8 mouse cellular contexts compared by ENCODE assay signal in the genomic region with DNA sequence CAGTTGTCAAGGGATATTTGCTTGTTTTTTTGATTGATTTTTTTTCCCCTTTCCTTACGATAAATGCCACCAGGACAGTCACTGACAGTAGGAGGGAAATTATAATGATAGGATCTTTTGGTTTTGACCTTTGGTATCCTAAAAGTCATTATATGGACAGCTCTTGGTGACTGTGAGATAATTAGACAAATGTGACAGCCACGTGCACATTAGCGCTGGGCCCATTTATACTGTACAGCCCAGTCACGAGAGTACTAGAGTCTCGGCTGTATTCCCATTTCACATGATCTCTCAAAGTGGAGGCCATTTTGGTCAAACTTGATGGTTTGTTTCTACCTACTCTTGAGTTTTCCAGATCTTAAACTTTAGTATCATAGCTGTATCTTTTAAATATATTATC. TPM values are rescaled to one million over a fixed set of nuclear protein-coding genes. Genes with fewer than 3 reads are reported as not detected.
DNase-seq lines count a peak whose midpoint lies in the region; ATAC-seq and TF ChIP-seq lines count a peak whose summit lies in the region.

No protein-coding gene starts in this region.

- peak overlapping the region; percentile 95 for H3K27ac ChIP-seq in gastrocnemius, adult 2 months
- no peak overlapping the region for H3K27ac ChIP-seq in spleen, adult 2 months (ENCODE audit: insufficient read depth, low read length)
- peak overlapping the region; percentile 86 for H3K27ac ChIP-seq in liver, embryonic 12.5 days
- H3K27ac ChIP-seq in stomach, postnatal 0 days (replicated peaks) = no peak overlapping the region
- H3K27ac ChIP-seq in thymus, adult 2 months (ENCODE audit: control insufficient read depth, insufficient read depth, low read length) = no peak overlapping the region

- DNase-seq in gastrocnemius, adult 2 months = no peak
- DNase-seq in gastrocnemius, postnatal 25 days = no peak
- no peak for DNase-seq in spleen, adult 2 months (ENCODE audit: low read depth in 1 of 2, low spot score in 2 of 2)
- DNase-seq in spleen, adult 12 weeks (ENCODE audit: low spot score) = no peak
- DNase-seq in stomach, postnatal 0 days (ENCODE audit: low spot score) = no peak
- DNase-seq in MN1 (ENCODE audit: low spot score) = no peak
- no peak for DNase-seq in thymus, adult 2 months

- H3K27me3 ChIP-seq in spleen, adult 2 months (ENCODE audit: control insufficient read depth, insufficient read depth, low read length) = no peaks in the 10 kb centered on the region
- no peaks in the 10 kb centered on the region for H3K27me3 ChIP-seq in liver, embryonic 12.5 days (replicated peaks)
- H3K27me3 ChIP-seq in stomach, postnatal 0 days (ENCODE audit: control insufficient read depth, insufficient read depth, low read length) = no peaks in the 10 kb centered on the region
- H3K27me3 ChIP-seq in thymus, adult 2 months (ENCODE audit: control insufficient read depth, insufficient read depth, low read length) = no peaks in the 10 kb centered on the region

- H3K36me3 ChIP-seq in spleen, adult 2 months (ENCODE audit: control insufficient read depth, insufficient read depth, low read length) = no peaks in the 10 kb centered on the region
- H3K36me3 ChIP-seq in liver, embryonic 12.5 days = no peaks in the 10 kb centered on the region
- no peaks in the 10 kb centered on the region for H3K36me3 ChIP-seq in stomach, postnatal 0 days (ENCODE audit: control insufficient read depth, insufficient read depth, low read length)
- no peaks in the 10 kb centered on the region for H3K36me3 ChIP-seq in thymus, adult 2 months (ENCODE audit: control insufficient read depth, insufficient read depth, low read length)

- no peaks in the 10 kb centered on the region for H3K9me3 ChIP-seq in liver, embryonic 12.5 days (replicated peaks)
- H3K9me3 ChIP-seq in stomach, postnatal 0 days (ENCODE audit: control insufficient read depth, low read length) = no peaks in the 10 kb centered on the region

- peaks cover 4% of the 10 kb centered on the region for H3K4me1 ChIP-seq in spleen, adult 2 months (ENCODE audit: control insufficient read depth, insufficient read depth, insufficient read length)
- H3K4me1 ChIP-seq in liver, embryonic 12.5 days = peaks cover 27% of the 10 kb centered on the region
- H3K4me1 ChIP-seq in stomach, postnatal 0 days (replicated peaks; ENCODE audit: control insufficient read depth, insufficient read depth) = peaks cover 3% of the 10 kb centered on the region; the same call in 1 of the 2 replicates
- H3K4me1 ChIP-seq in thymus, adult 2 months (replicated peaks; ENCODE audit: control insufficient read depth, insufficient read depth, low read length) = peaks cover 7% of the 10 kb centered on the region

- TF ChIP-seq CTCF in gastrocnemius, adult 2 months (IDR thresholded peaks at IDR 0.05) = no peak
- TF ChIP-seq CTCF in spleen, adult 2 months (IDR thresholded peaks at IDR 0.05; ENCODE audit: extremely low read depth, insufficient read depth, insufficient read length, insufficient replicate concordance) = no peak
- no peak for TF ChIP-seq CTCF in stomach, postnatal 0 days (IDR thresholded peaks at IDR 0.05; ENCODE audit: low read depth)
- TF ChIP-seq CTCF in thymus, adult 2 months (IDR thresholded peaks at IDR 0.05; ENCODE audit: borderline replicate concordance, control insufficient read depth, extremely low read depth, insufficient read depth, low read length, poor library complexity) = no peak

- TF ChIP-seq POLR2A in spleen, adult 2 months (IDR thresholded peaks at IDR 0.05; ENCODE audit: low read depth, low read length) = no peak
- TF ChIP-seq POLR2A in thymus, adult 2 months (IDR thresholded peaks at IDR 0.05; ENCODE audit: control insufficient read depth, extremely low read depth, insufficient read depth, low read length, poor library complexity) = no peak

- no peak for ATAC-seq in liver, embryonic 12.5 days
- no peak for ATAC-seq in stomach, postnatal 0 days (ENCODE audit: low FRiP score, low TSS enrichment)

- H3K4me2 ChIP-seq in liver, embryonic 12.5 days = peak overlapping the region; percentile 93
- H3K4me2 ChIP-seq in stomach, postnatal 0 days (replicated peaks; ENCODE audit: low read depth) = peak overlapping the region; percentile 94; the same call in 1 of the 2 replicates

- TF ChIP-seq EP300 in stomach, postnatal 0 days (optimal IDR thresholded peaks at IDR 0.05) = no peak

- peak overlapping the region; percentile 82 for H3K4me3 ChIP-seq in gastrocnemius, adult 2 months
- 0 out of 2 replicates have a peak overlapping the region, but pooled peaks have one; percentile 83 for H3K4me3 ChIP-seq in spleen, adult 2 months (ENCODE audit: extremely low read depth, insufficient read depth, insufficient read length)
- peak overlapping the region; percentile 81 for H3K4me3 ChIP-seq in liver, embryonic 12.5 days
- no peak overlapping the region for H3K4me3 ChIP-seq in stomach, postnatal 0 days (ENCODE audit: low read depth, low read length)
- no peak overlapping the region for H3K4me3 ChIP-seq in thymus, adult 2 months (ENCODE audit: control insufficient read depth, insufficient read depth, low read length)

- WGBS in spleen, adult 2 months = 82% methylated on average over 5 of the region's 5 CpGs
- 50% methylated on average over 5 of the region's 5 CpGs for WGBS in liver, embryonic 12.5 days (ENCODE audit: insufficient replicate concordance)
- WGBS in stomach, postnatal 0 days = 60% methylated on average over 5 of the region's 5 CpGs
- 94% methylated on average over 5 of the region's 5 CpGs for WGBS in thymus, adult 2 months

- peak overlapping the region; percentile 92 for H3K9ac ChIP-seq in liver, embryonic 12.5 days
- no peak overlapping the region for H3K9ac ChIP-seq in stomach, postnatal 0 days (ENCODE audit: low read length)

- intact Hi-C loops in gastrocnemius, adult 2 months (cut with DNase I) = no loop called here

RNA-seq across cellular contexts. Expression of a gene that starts 1.4 kb away (rescaled TPM):
- 10 to 100 TPM; 18.6 to 20.4 TPM for total RNA-seq in gastrocnemius, adult 2 months (2021)
- 10 to 100 TPM; 17.3 to 18.1 TPM for total RNA-seq in gastrocnemius, postnatal 25 days (2021)
- 8.1 and 16.5 TPM in 2 replicates for polyA plus RNA-seq in spleen, adult 2 months (2012; rRNA removed)
- polyA plus RNA-seq in liver, embryonic 12.5 days (2016; fragmentation: Nextera tagmentation; extraction: Ambion mirVana) = 17.4 and 18.1 TPM in 2 replicates
- polyA plus RNA-seq in stomach, postnatal 0 days (2015; fragmentation: Nextera tagmentation; extraction: Ambion mirVana) = 9.5 and 9.7 TPM in 2 replicates
- 18.2 and 25.6 TPM in 2 replicates for polyA plus RNA-seq in thymus, adult 2 months (2012; rRNA removed)

Comparison
In these comparisons a context has a peak if more than half of its experiments do, and no peak if none do; other contexts are left out.
1. H3K27ac ChIP-seq: peak in gastrocnemius, adult 2 months (single experiment) and liver, embryonic 12.5 days (single experiment); none in spleen, adult 2 months (single experiment), stomach, postnatal 0 days (single experiment) and thymus, adult 2 months (single experiment).
2. H3K4me3 ChIP-seq: peak in gastrocnemius, adult 2 months (single experiment), spleen, adult 2 months (single experiment) and liver, embryonic 12.5 days (single experiment); none in stomach, postnatal 0 days (single experiment) and thymus, adult 2 months (single experiment).